Mouse (Mus musculus): ENCODE results near the gene Caly. TPM values are rescaled to one million over a fixed set of nuclear protein-coding genes. Genes with fewer than 3 reads are reported as not detected.

The Caly gene
- polyA plus RNA-seq (2015; fragmentation: Nextera tagmentation; extraction: Ambion mirVana): 116 and 179 TPM in 2 replicates

DNA sequence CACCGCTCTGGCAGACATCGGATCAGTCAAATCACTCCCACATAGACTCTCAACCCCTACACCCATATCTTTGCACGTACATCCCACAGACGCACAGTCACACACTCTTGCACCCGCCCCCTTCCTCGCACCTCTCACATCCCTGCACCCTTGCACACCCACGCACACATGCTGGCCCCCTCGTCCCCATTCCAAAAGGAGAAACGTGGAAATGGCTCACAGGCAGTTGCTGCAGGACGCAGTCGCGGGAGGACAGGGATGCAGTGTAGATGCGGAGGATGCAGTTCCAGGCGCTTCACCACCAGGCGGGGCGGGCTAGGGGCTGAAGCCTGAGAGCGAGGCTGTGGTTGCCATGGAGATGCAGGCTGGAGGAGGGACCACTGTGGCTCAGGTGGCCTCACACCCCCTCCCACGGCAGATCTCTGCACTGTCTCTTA lies at the start of gene Caly:
TSS of gene Caly (minus strand) at position 307 of the 437 bp plus-strand sequence.
- Histone ChIP-seq H3K27ac (ENCODE audit: low read length) (peak within 1 kb of the TSS; percentile 92), H3K27me3 (replicated peaks; ENCODE audit: control insufficient read depth, insufficient read depth, low read length) (no peaks in the 10 kb centered on the region), H3K9me3 (ENCODE audit: control insufficient read depth, low read length) (no peaks in the 10 kb centered on the region), H3K36me3 (ENCODE audit: control insufficient read depth, insufficient read depth) (no peaks in the 10 kb centered on the region), H3K4me2 (ENCODE audit: low read length) (peak within 1 kb of the TSS; percentile 79), H3K9ac (replicated peaks; ENCODE audit: low read depth, low read length) (peak within 1 kb of the TSS; percentile 80), H3K4me1 (replicated peaks; ENCODE audit: control insufficient read depth, insufficient read depth, low read length) (peaks cover 29% of the 10 kb centered on the region), H3K4me3 (replicated peaks; ENCODE audit: low read length) (peak within 1 kb of the TSS; percentile 55)
- ATAC-seq: peak; percentile 86
- WGBS: 2% methylated on average over 18 of the region's 18 CpGs

GRCm38 (mm10) chr7:140127911-140128310 lies 45.6 kb upstream of the Caly start:
- Histone ChIP-seq H3K4me2 (ENCODE audit: low read length) (no peak overlapping the region), H3K4me1 (replicated peaks; ENCODE audit: control insufficient read depth, insufficient read depth, low read length) (peaks cover 6% of the 10 kb centered on the region), H3K9me3 (ENCODE audit: control insufficient read depth, low read length) (no peaks in the 10 kb centered on the region), H3K36me3 (ENCODE audit: control insufficient read depth, insufficient read depth) (no peaks in the 10 kb centered on the region), H3K9ac (replicated peaks; ENCODE audit: low read depth, low read length) (no peak overlapping the region), H3K4me3 (replicated peaks; ENCODE audit: low read length) (no peak overlapping the region), H3K27me3 (replicated peaks; ENCODE audit: control insufficient read depth, insufficient read depth, low read length) (no peaks in the 10 kb centered on the region), H3K27ac (ENCODE audit: low read length) (no peak overlapping the region)
- WGBS: 88% methylated on average over 2 of the region's 2 CpGs
- no peak for ATAC-seq

- no peaks in the 10 kb centered on the region for H3K27me3 ChIP-seq (replicated peaks; ENCODE audit: control insufficient read depth, insufficient read depth, low read length)
- no peak overlapping the region for H3K4me2 ChIP-seq (ENCODE audit: low read length)
- no peak overlapping the region for H3K27ac ChIP-seq (ENCODE audit: low read length)
- no peaks in the 10 kb centered on the region for H3K36me3 ChIP-seq (ENCODE audit: control insufficient read depth, insufficient read depth)
- H3K9ac ChIP-seq (replicated peaks; ENCODE audit: low read depth, low read length): no peak overlapping the region
- H3K4me1 ChIP-seq (replicated peaks; ENCODE audit: control insufficient read depth, insufficient read depth, low read length): peaks cover 6% of the 10 kb centered on the region
- no peak overlapping the region for H3K4me3 ChIP-seq (replicated peaks; ENCODE audit: low read length)
- 93% methylated on average over 3 of the region's 3 CpGs for WGBS
- no peaks in the 10 kb centered on the region for H3K9me3 ChIP-seq (ENCODE audit: control insufficient read depth, low read length)
- no peak for ATAC-seq
Measured at GRCm38 (mm10) chr7:140126934-140127333, 44.6 kb upstream of the Caly start.

- 0 out of 2 replicates have a peak, but pooled peaks have one; percentile 2 for ATAC-seq
- Histone ChIP-seq H3K27me3 (replicated peaks; ENCODE audit: control insufficient read depth, insufficient read depth, low read length) (no peaks in the 10 kb centered on the region), H3K36me3 (ENCODE audit: control insufficient read depth, insufficient read depth) (no peaks in the 10 kb centered on the region), H3K27ac (ENCODE audit: low read length) (no peak overlapping the region), H3K9me3 (ENCODE audit: control insufficient read depth, low read length) (no peaks in the 10 kb centered on the region), H3K4me1 (replicated peaks; ENCODE audit: control insufficient read depth, insufficient read depth, low read length) (peaks cover 6% of the 10 kb centered on the region), H3K4me2 (ENCODE audit: low read length) (peak overlapping the region; percentile 78), H3K9ac (replicated peaks; ENCODE audit: low read depth, low read length) (peak overlapping the region; percentile 78), H3K4me3 (replicated peaks; ENCODE audit: low read length) (peak overlapping the region; percentile 66)
- 11% methylated on average over 5 of the region's 5 CpGs for WGBS
Measured at GRCm38 (mm10) chr7:140126022-140126350, 43.6 kb upstream of the Caly start.

GRCm38 (mm10) chr7:140125278-140126021 lies 43.1 kb upstream of the Caly start:
- peak overlapping the region; percentile 66 for H3K4me3 ChIP-seq (replicated peaks; ENCODE audit: low read length)
- peak overlapping the region; percentile 78 for H3K4me2 ChIP-seq (ENCODE audit: low read length)
- H3K27ac ChIP-seq (ENCODE audit: low read length): no peak overlapping the region
- no peaks in the 10 kb centered on the region for H3K27me3 ChIP-seq (replicated peaks; ENCODE audit: control insufficient read depth, insufficient read depth, low read length)
- H3K36me3 ChIP-seq (ENCODE audit: control insufficient read depth, insufficient read depth): no peaks in the 10 kb centered on the region
- peaks cover 6% of the 10 kb centered on the region for H3K4me1 ChIP-seq (replicated peaks; ENCODE audit: control insufficient read depth, insufficient read depth, low read length)
- H3K9me3 ChIP-seq (ENCODE audit: control insufficient read depth, low read length): no peaks in the 10 kb centered on the region
- 1% methylated on average over 40 of the region's 40 CpGs for WGBS
- peak overlapping the region; percentile 78 for H3K9ac ChIP-seq (replicated peaks; ENCODE audit: low read depth, low read length)
- ATAC-seq: peak; percentile 97

DNA sequence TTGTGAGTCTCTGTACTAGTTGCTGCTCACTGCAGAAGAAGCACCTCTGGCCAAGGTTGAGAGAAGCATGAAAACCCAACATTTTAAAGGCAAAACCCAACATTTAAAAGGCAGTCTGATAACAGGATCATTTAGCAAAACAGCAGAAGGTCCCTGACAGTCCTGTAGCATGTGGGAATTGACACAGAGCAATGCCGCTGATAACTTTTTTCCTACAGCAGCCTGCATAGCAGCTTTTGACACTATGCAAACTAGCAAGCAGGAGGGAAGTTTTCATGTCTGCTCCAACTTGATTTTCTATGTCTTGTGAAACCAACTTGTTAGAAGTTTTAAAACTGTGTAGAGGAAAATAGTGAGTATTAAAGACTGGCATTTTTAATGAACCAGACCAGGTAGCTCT lies 42.0 kb upstream of the Caly start:
- H3K9ac ChIP-seq (replicated peaks; ENCODE audit: low read depth, low read length): no peak overlapping the region
- no peaks in the 10 kb centered on the region for H3K9me3 ChIP-seq (ENCODE audit: control insufficient read depth, low read length)
- H3K36me3 ChIP-seq (ENCODE audit: control insufficient read depth, insufficient read depth): no peaks in the 10 kb centered on the region
- no peaks in the 10 kb centered on the region for H3K27me3 ChIP-seq (replicated peaks; ENCODE audit: control insufficient read depth, insufficient read depth, low read length)
- no peak overlapping the region for H3K27ac ChIP-seq (ENCODE audit: low read length)
- no peak overlapping the region for H3K4me3 ChIP-seq (replicated peaks; ENCODE audit: low read length)
- H3K4me1 ChIP-seq (replicated peaks; ENCODE audit: control insufficient read depth, insufficient read depth, low read length): peaks cover 6% of the 10 kb centered on the region
- no peak overlapping the region for H3K4me2 ChIP-seq (ENCODE audit: low read length)
- no peak for ATAC-seq
- WGBS: 97% methylated on average over 1 of the region's 1 CpGs

GRCm38 (mm10) chr7:140122765-140123164 lies 40.4 kb upstream of the Caly start:
- no peaks in the 10 kb centered on the region for H3K9me3 ChIP-seq (ENCODE audit: control insufficient read depth, low read length)
- H3K9ac ChIP-seq (replicated peaks; ENCODE audit: low read depth, low read length): no peak overlapping the region
- H3K27ac ChIP-seq (ENCODE audit: low read length): no peak overlapping the region
- no peak for ATAC-seq
- H3K36me3 ChIP-seq (ENCODE audit: control insufficient read depth, insufficient read depth): no peaks in the 10 kb centered on the region
- H3K27me3 ChIP-seq (replicated peaks; ENCODE audit: control insufficient read depth, insufficient read depth, low read length): no peaks in the 10 kb centered on the region
- H3K4me1 ChIP-seq (replicated peaks; ENCODE audit: control insufficient read depth, insufficient read depth, low read length): peaks cover 6% of the 10 kb centered on the region
- H3K4me2 ChIP-seq (ENCODE audit: low read length): no peak overlapping the region
- no peak overlapping the region for H3K4me3 ChIP-seq (replicated peaks; ENCODE audit: low read length)
- 37% methylated on average over 4 of the region's 4 CpGs for WGBS

DNA sequence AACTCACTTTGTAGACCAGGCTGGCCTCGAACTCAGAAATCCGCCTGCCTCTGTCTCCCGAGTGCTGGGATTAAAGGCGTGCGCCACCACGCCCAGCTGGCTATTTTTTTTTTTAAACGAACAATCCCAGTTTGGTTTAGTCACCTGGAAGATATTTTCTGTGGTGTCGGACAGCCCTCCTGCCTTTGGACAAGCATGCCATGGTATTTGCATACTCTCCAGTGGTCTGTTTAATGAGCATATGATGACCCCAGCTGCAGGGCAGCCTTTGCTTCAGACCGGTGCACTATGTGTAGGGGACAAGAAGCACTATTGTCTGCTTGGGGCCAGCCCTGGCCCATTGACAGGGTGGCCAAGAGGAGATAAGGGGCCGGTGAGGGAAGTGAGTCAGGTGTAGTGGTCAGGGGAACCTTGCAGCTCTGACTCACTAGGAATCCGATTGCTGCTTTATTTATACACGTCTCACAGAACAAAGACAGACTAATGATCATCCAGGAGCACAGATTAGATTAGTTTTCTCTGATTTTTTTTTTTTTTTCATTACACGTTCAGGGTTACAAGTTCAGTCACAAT lies 39.1 kb upstream of the Caly start:
- H3K27ac ChIP-seq (ENCODE audit: low read length): no peak overlapping the region
- no peak for ATAC-seq
- no peaks in the 10 kb centered on the region for H3K9me3 ChIP-seq (ENCODE audit: control insufficient read depth, low read length)
- H3K27me3 ChIP-seq (replicated peaks; ENCODE audit: control insufficient read depth, insufficient read depth, low read length): no peaks in the 10 kb centered on the region
- WGBS: 64% methylated on average over 12 of the region's 13 CpGs
- H3K4me3 ChIP-seq (replicated peaks; ENCODE audit: low read length): no peak overlapping the region
- no peaks in the 10 kb centered on the region for H3K36me3 ChIP-seq (ENCODE audit: control insufficient read depth, insufficient read depth)
- H3K9ac ChIP-seq (replicated peaks; ENCODE audit: low read depth, low read length): no peak overlapping the region
- no peak overlapping the region for H3K4me2 ChIP-seq (ENCODE audit: low read length)
- H3K4me1 ChIP-seq (replicated peaks; ENCODE audit: control insufficient read depth, insufficient read depth, low read length): peaks cover 12% of the 10 kb centered on the region

GRCm38 (mm10) chr7:140120484-140120883 lies 38.1 kb upstream of the Caly start:
- WGBS: 92% methylated on average over 2 of the region's 2 CpGs

More at GRCm38 (mm10) chr7:140120484-140120883, 38.1 kb upstream of the Caly start:
- Histone ChIP-seq H3K9ac (replicated peaks; ENCODE audit: low read depth, low read length) (no peak overlapping the region), H3K9me3 (ENCODE audit: control insufficient read depth, low read length) (no peaks in the 10 kb centered on the region), H3K36me3 (ENCODE audit: control insufficient read depth, insufficient read depth) (no peaks in the 10 kb centered on the region), H3K27ac (ENCODE audit: low read length) (no peak overlapping the region), H3K27me3 (replicated peaks; ENCODE audit: control insufficient read depth, insufficient read depth, low read length) (no peaks in the 10 kb centered on the region), H3K4me1 (replicated peaks; ENCODE audit: control insufficient read depth, insufficient read depth, low read length) (peaks cover 11% of the 10 kb centered on the region), H3K4me3 (replicated peaks; ENCODE audit: low read length) (no peak overlapping the region), H3K4me2 (ENCODE audit: low read length) (no peak overlapping the region)
- ATAC-seq: no peak
